Mouse (Mus musculus): ENCODE results near the gene Slitrk5. TPM values are rescaled to one million over a fixed set of nuclear protein-coding genes. Genes with fewer than 3 reads are reported as not detected.
"Not testable (repeated sequence)": the region's sequence is repeated elsewhere in the genome, so short reads cannot be mapped to it uniquely, and the experiment has no call there.

Slitrk5 gene
- total RNA-seq (2021), result under 1 TPM in 1 of 2 experiments, not detected in 1; 0.05 TPM
- long read RNA-seq, experiment 1, result 0 reads
- long read RNA-seq, experiment 2, result 0 reads

DNA sequence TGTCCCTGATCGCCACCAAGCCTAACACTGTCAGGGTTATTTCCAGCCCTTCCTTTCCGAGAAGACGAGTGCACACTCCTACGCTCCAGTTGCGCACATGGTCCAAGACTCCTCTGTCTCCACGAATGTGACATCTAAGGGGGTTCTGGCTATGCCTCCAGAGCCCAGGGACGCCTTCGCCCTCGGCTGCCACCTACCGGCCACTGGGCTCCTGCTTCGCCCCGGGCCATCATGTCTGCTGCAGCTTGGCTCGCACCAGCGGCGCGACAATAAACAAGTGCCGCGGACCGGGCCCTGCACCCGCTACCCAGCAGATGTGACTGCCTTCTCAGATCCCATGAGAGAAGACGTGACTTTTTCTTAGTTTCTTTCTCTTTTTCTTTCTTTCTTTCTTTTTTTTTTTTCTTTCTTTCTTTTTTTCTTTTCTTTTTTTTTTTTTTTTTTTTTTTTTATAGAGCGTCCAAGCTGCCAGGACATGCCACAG is at the start of gene Slitrk5:
Gene Slitrk5, plus strand, starts transcription at position 434 of the 484 bp plus-strand sequence.
- DNase-seq, result peak; percentile 63 to 83

DNA sequence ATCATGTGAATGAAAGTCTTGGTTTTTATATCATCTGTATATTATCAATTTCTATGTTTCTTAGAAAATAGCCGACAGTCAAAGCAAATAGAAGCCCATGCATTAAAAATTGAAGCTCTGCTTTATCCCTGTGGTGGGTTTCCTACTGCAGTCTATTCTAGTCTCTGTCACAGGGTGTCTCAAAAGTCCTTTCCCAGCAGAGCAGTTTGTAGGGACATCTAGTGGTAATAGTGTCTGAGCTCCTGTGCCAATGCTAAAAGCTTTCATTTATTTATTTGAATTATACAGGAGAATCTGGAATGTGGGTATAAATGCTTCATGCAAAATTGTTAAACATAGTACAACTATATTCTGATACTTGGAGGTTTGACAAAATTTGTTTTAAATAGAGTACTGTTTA is 2.0 kb upstream of the Slitrk5 start:
- DNase-seq, result no peak

DNA sequence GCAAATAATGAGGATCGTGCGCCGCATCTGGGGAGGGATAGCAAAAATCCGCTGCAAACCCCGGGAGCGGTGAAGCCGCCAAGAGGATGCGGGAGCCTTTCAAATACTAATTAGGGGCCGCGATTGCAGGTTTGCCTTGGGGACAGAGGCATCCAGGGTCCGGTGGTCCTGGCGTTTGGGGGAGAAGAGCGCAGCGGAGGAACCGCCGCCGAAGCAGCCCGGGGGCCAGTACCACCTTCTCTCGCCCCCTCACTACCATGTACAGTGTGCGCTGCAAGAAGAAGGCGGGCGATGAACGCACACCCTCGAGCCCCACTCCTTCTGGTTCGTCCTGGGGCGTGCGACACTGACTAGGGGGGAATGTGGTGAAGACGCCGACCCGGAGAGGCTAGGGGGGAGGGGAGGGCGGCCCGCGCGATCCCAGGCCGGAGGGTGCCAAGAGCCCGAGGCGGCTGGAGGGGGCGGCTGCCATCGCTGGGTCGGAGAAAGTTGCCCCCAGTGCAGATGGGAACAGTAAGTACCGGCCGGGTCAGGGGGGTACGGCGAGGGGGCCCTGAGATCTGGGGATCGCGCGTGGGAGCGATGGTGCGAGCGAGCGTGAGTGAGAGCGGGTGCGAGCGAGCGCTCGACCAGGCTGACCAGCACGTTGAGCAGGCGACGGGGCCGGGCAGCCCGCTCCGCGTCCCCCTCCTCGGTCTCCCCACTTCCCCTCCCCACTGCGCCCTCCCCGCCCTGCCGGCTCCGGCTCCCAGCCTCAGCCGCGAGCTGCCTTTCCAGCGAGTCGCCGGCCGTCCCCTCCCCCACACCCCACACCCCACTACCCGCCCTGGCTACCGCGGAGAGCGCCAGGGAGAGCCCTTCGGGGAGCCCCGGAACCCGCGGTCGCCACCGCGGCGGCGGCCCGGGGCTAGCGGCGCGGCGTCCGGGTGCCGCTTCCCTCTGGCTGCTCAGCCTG is 591 bp downstream of the Slitrk5 start:
- peak in 1 of 2 experiments; percentile 6 for DNase-seq

DNA sequence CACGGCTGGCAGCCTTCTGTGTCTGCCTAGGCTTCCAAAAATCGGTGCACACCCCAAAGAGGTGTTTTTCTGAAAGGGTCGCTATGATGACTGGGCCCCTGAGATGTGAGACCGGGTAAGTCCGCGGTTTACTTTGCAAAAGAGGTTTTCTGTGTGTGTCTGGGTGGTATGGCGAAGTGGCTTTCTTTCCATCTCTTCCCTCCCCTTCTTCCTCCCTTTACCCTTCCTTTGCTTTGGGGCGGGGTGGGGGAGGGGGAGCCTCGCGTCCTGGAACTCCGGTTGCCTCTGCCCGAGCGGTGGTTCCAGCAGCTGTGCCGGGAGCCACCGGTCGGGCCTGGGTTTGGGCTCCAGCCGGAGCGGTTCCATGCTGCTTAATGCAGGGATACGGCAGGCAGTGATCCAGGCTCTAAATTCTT is 1.3 kb downstream of the Slitrk5 start:
- DNase-seq, result peak in 1 of 2 experiments; percentile 12

DNA sequence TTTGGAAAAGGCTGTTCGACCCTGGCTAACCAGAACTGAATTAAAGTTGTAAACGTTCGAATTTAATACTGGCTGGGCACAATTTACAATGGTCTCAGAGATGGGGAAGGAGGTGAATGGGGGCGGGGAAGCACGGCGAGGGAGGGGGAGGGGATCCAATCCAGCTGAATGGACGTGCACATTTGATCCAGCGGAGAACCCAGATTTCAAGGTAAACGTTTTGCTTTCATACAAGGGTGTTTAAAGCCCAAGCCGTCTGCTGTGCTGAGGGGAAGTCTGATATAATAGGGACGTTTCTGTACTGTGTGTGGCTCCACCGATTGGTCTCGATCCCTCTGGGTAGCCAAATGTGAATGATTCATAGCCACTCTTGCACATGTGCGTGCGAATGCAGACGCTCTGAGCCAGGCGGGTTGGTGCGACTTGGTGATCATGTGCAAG is 2.0 kb downstream of the Slitrk5 start:
- DNase-seq, result peak in 1 of 2 experiments; percentile 5

DNA sequence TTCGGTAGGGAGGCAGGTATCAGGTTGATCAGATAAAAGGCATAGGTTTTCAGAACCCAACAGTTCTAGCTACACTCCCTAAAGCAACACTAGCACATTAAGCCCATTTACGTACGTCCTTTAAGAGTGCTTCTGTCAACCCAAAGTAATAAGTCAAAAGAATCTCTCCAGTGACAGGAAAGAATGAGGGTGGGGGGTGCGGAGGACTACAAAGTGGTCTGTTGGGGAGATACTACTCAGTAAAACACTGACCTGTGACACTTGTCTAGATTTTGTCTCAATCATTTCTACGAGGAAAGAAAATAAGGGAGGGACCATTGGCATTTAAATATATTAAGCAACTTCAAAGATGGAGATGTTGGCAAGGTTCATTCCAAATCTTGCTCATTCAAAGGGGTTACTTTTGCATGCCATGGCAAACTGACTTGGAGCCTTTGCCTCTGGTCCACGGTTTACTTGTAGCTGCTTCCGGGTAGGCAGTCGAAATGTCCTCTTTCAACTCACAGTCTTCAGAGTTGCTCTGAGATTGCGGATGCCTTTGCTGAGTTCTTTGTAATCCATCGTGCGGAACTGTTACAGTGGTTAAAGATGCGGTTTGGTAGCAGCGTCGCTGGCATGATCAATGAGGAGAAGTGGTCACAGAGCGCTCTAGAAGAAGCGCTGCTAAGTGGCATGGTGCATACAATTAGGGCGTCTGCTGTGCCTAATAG is 2.6 kb downstream of the Slitrk5 start:
- no peak for DNase-seq

DNA sequence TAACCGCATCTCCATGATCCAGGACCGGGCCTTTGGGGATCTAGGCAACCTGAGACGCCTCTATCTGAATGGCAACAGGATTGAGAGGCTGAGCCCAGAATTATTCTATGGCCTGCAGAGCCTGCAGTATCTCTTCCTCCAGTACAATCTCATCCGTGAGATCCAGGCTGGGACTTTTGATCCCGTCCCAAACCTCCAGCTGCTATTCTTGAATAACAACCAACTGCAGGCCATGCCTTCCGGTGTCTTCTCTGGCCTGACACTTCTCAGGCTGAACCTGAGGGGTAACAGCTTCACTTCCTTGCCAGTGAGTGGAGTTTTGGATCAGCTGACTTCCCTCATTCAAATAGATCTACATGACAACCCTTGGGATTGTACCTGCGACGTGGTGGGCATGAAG is 5.4 kb downstream of the Slitrk5 start:
- no peak for DNase-seq

DNA sequence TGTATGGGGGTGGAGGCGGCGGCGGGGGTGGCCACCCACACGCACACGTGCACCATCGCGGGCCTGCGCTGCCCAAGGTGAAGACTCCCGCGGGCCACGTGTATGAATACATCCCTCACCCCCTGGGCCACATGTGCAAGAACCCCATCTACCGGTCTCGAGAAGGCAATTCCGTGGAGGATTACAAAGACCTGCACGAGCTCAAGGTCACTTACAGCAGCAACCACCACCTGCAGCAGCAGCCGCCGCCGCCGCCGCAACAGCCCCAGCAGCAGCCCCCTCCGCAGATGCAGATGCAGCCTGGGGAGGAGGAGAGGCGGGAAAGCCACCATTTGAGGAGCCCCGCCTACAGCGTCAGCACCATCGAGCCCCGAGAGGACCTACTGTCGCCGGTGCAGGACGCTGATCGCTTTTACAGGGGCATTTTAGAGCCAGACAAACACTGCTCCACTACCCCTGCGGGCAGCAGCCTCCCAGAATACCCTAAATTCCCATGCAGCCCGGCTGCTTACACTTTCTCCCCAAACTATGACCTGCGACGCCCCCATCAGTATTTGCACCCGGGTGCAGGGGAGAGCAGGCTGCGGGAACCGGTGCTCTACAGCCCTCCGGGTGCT is 6.3 kb downstream of the Slitrk5 start:
- DNase-seq, result no peak

DNA sequence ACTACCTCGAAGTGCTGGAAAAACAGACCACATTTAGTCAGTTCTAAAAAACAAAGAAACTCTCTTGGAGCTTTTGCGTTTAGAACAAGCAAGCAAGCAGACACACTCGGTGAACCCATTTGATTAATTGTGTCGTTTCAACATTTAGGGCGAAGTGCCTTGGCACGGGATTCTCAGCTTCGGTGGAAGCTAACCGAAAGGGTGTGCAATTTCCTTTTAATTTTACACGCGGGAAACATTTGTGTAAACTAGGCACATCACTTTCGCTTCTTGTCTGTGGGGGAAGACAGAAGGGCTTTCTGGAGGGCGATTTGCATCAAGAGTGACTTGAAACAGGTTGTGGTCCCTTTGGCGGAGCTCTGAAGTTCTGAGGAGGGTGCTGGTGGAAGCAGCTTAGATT is 6.9 kb downstream of the Slitrk5 start:
- DNase-seq, result no peak

DNA sequence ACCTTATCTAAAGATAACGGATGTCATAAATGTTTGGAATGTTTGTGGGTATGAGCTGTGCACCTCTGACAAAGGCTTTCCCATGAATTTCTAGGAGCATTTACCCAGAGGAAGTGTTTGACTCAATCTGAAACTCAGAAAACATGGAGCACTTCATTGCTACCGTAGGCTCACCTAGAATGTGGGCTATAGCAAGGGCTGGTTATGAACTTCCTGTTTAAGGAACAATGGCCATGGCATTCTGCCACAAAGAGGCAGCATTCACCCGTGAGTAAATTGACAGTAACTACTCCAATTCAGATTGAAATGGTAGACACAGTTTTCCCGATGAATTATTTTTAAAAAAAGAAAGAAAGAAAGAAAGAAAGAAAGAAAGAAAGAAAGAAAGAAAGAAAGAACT is 8.6 kb downstream of the Slitrk5 start:
- no peak for DNase-seq

DNA sequence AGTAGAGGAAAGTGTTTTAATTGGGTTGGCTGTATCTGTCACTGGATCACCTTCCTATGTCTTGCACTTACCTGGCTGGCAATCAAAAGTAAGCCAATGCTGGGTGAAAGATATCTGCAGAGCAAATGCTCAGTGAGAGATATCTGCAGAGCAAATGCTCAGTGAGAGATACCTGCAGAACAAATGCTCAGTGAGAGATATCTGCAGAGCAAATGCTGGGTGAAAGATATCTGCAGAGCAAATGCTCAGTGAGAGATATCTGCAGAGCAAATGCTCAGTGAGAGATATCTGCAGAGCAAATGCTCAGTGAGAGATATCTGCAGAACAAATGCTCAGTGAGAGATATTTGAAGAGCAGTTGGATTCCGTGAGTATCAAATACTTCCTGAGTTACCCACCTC is 15.2 kb downstream of the Slitrk5 start:
- not testable (repeated sequence) for DNase-seq

DNA sequence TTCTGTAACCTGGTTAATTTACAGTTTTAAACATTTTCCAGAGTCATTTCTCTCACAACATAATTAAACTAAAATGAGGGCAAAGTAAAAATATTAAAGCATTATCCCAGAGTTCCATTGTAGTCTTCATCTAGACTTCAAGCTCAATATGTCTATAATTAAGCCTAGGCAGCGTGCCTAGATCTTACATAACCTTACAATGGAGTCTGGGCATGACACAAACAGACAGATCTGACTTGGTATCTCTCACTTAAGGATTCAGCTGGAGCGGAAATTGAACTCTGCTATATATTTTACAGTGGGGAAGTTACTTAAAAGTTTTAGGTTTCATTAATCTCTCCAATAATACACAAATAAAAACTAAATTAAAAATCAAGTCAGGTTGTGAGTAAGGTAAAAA is 54.9 kb downstream of the Slitrk5 start:
- peak; percentile 16 to 17 for DNase-seq

All from heart, adult 18-20 months (tissue).